Mouse (Mus musculus): ENCODE measurements around the gene Lta. TPM values are rescaled to one million over a fixed set of nuclear protein-coding genes. Genes with fewer than 3 reads are reported as not detected.

Lta gene
- 6.6 and 9.9 TPM in 2 replicates for total RNA-seq (2017)

DNA sequence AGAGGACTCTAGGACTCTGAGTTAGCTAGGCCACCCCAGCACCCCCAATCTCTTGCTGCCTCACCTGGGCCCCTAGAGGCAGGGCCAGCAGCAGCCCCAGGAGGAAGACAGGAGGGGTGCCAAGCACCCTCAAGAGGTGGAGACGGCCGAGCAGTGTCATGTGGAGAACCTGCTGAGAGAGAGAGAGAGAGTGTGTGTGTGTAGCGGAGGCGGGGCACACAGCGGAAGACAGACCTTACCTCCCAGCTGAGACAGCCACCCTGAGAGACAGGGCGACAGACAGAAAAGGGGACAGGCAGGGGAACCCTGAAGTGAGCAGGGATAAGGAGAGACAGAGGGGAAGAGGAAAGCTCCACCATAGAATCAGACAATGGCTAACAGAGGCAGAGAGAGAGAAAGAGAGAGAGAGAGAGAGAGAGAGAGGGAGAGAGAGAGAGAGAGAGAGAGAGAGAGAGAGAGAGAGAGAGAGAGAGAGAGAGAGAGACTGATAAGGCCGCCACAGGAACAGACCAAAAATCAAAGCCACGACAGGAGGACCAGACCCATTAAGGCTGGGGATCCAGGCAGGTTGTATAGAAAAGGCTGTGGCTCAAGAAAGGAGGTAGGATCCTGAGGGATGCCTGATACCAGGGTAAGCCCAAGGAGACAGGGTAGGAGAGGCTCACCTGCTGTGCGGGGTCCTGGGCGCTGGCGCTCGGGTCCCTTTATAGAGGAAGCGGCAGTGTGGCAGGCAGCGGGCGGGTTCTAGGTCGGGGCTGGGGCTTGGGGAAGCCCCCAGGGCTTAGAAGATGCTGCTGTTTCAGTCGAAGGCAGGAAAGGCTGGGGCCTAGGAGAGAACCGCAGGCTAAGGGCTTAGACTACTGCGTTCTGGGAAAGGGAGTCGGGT, at the start of gene Lta:
Gene Lta, minus strand, starts transcription at position 858 of the 886 bp plus-strand sequence.
- ATAC-seq (ENCODE audit: extremely low read depth, insufficient number of reproducible peaks, low FRiP score, poor library complexity, severe bottlenecking) = peak; percentile 64

DNA sequence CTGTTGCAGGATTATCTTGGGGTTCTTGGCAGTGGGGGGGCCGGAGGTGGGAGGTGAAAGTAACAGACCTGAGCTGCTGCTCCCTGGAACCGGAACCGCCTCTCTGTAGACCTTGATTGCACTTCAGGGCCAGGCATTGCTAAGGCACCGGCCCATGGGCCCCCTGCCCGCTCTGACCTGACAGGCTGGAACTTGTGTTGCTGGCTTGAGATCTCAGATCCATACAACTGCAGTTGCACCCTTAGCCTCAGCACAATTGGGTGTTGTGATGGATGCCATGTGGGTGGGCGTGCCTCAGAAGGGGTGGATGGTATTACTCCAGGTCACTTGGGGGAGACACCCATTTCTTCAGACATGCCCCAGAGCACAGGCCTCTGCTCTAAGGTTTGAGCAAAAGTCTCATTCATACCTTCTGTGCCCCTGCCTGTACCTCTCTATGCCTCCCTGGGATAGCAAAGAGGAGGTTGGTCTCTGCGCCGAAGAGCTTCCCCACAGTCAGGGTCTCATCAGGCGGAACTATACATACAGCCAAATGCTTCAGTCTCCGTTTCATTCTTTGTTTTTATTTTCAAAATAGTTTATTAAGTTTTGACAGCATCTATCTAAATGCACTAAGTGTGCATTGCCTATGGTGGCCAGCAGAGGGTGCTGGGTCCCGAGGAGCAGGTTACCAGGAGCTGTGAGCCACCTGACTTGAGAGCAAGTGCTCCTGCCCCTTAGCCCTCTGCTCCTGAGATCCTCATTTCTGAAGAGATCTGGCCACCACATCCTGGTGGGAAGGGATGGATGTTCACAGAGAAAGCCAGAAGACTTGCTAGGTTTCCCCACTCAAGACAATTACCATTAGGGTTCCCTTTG, 49.3 kb upstream of the Lta start:
- ATAC-seq (ENCODE audit: extremely low read depth, insufficient number of reproducible peaks, low FRiP score, poor library complexity, severe bottlenecking) = peak; percentile 34; the same call in 1 of the 2 replicates

DNA sequence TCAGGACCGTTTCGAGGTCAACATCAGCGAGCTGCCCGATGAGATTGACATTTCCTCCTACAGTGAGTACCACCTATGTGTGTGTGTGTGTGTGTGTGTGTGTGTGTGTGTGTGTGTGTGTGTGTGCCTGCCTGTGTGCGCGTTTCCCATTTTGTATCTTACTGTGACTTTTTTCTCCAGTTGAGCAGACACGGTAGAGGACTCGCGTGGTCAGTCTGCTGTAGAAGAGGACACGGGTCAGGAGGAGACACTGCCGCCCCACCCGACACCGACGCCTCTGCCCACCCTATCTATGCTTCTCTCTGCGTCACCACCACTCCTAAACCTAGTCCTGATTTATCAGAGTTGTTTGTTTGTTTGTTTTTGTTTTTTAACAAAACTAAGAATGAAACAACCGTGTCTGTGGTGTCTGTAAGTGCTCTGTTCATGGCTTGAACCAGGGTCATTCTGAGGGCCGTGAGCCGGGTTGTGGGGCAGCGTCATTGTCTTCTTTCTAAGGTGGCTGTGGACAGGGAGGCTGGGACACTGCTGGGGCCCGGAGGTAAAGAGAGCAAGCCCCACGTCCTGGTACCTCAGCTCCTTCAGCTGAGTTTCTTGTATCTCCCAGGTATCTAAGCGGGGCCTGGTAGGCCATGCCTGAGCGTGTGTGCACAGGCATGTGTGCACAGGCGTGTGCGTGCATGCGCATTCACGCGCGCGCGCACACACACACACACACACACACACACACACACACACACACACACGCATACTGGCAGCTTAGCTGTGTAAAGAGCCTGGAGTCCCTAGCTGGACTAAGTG, 48.3 kb upstream of the Lta start:
- ATAC-seq (ENCODE audit: extremely low read depth, insufficient number of reproducible peaks, low FRiP score, poor library complexity, severe bottlenecking) = no peak

DNA sequence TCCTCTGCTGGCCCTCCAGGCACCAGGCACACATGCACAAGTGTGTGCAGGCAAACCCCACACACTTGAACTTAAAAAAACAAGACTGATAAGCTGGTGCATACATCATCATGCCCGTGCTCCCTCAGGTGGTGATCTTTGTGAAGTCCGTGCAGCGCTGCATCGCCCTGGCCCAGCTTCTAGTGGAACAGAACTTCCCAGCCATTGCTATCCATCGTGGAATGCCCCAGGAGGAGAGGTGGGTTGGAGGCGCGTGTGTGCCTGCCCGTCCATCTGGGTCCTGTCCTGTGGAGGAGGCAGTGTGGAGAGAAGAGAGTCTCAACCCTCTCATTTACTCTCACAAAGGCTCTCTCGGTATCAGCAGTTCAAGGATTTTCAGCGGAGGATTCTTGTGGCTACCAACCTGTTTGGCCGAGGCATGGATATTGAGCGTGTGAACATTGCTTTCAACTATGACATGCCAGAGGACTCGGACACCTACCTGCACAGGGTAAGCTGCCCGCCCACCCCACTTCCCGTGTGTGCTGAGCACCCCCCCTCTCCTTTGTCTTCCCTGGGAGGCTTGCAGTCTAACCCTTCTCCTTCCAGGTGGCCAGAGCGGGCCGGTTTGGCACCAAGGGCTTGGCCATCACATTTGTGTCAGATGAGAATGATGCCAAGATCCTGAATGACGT, 47.6 kb upstream of the Lta start:
- no peak for ATAC-seq (ENCODE audit: extremely low read depth, insufficient number of reproducible peaks, low FRiP score, poor library complexity, severe bottlenecking)

DNA sequence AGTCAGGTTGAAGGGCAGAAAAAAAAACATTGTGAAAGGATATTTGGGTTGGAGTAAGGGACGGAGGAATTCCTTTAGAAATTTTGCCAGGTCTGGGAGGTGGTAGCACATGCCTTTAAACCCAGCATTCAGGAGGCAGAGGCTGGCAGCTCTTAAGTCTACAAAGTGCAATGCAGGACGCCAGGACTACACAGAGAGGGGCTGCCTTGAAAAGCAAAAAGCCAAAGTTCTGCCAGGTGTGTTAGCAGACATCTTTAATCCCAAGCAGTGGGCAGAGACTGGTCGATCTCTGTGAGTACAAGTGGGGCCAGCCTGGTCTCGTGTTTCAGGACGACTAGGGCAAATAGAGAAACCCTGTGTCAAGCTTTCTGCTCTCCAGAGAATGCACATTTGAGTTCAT, 46.8 kb upstream of the Lta start:
- no peak for ATAC-seq (ENCODE audit: extremely low read depth, insufficient number of reproducible peaks, low FRiP score, poor library complexity, severe bottlenecking)

DNA sequence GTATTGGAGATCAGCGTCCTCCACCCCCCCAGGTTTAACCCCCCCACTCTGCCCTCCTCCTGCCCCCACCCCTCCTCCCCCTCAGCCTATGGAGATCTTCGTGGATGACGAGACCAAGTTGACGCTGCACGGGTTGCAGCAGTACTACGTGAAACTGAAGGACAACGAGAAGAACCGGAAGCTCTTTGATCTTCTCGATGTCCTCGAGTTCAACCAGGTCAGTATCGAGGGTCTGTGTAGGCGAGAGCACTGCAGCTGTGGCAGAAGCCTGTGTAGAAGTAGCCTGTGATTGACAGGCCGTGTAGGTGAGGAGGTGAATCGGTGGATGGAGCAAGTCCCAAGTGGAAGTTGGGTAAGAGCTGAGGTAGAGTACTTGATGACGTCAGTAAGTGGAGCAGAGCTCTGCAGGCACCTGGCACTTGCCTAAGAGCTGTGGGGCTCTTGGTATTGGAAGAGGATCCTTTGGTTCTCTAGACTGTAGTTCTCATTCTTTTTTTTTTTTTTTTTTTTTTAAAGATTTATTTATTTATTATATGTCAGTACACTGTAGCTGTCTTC, 46.1 kb upstream of the Lta start:
- ATAC-seq (ENCODE audit: extremely low read depth, insufficient number of reproducible peaks, low FRiP score, poor library complexity, severe bottlenecking) = peak; percentile 85

DNA sequence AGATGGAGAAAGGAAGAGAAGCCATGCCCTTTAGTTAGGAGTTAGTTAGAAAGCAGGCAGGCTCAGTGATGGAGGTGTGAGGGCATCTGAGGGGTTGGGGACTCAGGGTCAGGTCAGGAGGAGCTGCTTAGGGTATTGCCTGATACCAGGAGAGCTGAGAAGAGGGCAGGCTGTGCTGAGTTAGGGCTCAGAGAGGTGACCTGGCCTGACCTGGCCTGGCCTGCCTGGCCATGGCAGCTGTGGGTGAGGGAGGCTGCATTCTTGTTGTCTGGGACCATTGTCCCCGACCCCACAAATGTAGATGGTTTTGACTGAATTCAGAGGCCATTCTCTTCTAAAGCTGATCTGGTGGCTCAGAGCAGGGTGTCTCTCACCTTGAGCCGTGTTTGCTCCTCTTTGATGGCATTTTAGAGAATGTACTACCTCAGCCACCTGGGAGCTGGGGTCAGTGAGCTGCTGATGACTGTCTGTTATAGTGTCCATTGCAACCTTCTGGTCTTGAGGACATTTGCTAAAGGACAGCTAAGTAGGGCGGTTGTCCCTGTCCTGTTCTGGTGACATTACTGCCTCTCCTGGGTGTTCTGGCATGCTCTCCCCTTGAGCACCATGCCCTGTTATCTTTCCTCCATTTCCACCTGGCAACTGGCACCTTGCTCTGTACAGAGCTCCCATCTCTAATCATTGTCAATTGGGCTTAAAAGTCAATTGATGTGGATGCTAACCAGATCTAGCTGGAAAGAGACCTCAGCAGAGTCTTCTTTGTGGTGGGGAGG, 45.4 kb upstream of the Lta start:
- no peak for ATAC-seq (ENCODE audit: extremely low read depth, insufficient number of reproducible peaks, low FRiP score, poor library complexity, severe bottlenecking)

DNA sequence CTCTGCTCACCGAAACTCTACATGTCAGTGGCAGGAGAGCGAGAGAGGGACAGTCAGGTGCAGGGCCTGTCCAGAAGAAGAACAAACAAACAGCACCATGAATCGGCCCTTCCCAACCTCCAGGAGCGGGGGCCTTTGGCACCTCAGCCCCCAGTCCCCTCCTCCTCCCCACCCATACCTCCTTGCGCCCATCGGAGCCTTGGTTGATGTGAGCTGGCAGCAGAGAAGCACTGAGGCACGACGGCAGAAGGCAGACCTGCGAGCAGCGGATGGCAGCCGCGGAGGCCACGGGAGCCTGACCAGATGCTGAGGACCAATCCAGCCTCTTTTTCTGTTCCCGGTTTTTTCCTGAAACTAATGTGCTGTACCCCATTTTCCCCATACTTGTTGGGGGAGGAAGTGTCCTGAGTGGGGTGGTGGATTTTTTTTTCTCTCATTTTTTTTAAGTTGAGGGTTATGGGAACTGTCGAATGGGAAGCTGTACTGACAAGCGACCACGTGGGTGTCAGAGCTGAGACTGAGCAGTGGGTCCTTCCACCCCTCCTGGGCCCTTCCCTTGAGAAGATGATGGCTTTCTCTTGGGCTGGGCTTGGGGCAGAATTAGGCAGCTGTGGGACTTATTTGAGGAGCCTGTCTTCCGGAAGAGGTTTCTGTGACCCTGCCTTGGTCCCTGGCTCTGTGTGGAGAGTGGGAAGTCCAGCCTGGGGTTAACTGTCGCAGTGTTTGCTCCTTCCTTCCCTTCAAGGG, 44.5 kb upstream of the Lta start:
- ATAC-seq (ENCODE audit: extremely low read depth, insufficient number of reproducible peaks, low FRiP score, poor library complexity, severe bottlenecking) = no peak

DNA sequence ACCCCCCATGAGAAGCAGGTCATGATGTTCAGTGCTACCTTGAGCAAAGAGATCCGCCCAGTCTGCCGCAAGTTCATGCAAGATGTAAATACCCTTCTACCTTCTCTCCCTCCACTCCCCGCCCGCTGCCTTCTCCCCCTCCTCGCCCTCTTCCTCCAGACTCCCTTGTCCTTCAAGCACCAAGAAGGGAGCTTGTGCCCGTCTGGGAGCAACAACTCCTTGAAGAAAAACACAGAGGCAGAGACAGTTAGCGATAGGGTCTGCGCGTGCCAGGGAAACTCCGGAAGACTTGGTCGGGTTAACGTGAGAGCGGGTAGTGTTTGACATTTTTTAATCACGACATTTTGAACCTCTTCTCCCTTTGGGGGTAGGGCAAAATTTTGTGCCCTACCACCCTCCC, 43.8 kb upstream of the Lta start:
- no peak for ATAC-seq (ENCODE audit: extremely low read depth, insufficient number of reproducible peaks, low FRiP score, poor library complexity, severe bottlenecking)

DNA sequence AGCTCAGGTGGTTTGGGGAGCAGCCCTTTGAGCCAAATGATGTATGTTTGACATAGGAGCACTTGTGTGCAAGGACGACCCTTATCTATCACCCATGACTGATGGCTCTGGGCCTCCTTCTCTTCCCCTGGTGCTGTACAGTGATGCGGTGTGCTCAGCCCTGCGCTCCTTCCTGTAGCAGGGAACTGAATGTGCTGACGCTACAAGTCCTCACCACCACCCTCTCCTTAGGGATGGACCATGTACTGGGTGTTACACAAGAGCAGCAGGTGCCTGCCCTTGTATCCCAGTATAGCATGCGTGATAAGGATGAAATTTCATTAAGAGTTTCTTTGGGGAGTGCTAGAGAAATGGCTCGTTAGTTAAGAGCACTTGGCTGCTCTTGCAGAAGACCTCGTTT, 42.0 kb upstream of the Lta start:
- no peak for ATAC-seq (ENCODE audit: extremely low read depth, insufficient number of reproducible peaks, low FRiP score, poor library complexity, severe bottlenecking)

DNA sequence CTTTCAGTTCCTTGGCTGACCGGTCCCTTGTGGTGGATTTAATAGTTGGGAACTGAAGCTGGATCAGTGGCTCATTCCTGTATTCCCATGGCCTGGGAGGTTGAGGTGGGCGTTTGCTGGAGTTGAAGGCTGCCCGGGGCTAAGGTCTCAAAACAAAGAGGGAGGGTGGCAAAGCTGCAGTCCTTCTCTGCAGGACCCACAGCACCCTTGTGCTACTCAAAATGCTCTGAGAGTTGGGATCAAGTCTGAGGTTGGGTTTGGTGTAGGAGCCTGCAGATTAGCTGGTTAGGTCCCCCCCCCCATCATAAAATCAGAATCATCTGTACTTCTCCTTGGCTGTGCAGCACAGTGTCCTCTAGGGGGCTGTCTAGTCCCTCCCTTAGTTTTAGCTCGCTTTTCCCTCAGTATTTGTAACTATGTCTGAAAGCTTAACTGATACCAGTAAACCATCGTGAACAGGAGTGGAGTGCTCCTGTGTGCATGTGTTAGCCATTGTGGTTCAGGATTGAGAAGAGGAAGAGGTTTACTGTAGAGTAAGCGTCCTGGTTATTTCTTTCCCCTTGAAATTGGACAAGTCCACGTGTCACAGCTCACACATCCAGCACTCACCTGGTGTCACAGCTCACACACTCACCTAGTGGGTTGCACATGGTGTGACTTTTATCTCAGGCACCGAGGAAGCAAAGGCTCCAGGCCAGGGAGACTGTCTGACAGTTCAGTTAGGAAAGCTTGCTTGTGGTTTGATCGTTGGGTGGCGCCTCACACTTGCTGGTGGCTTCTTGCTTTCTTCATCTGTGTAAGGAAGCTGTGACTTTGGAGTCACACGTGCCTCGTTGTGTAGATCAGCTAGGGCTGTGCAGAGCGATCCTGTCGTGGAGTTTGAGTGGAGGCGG, 40.8 kb upstream of the Lta start:
- peak; percentile 28; the same call in 1 of the 2 replicates for ATAC-seq (ENCODE audit: extremely low read depth, insufficient number of reproducible peaks, low FRiP score, poor library complexity, severe bottlenecking)

DNA sequence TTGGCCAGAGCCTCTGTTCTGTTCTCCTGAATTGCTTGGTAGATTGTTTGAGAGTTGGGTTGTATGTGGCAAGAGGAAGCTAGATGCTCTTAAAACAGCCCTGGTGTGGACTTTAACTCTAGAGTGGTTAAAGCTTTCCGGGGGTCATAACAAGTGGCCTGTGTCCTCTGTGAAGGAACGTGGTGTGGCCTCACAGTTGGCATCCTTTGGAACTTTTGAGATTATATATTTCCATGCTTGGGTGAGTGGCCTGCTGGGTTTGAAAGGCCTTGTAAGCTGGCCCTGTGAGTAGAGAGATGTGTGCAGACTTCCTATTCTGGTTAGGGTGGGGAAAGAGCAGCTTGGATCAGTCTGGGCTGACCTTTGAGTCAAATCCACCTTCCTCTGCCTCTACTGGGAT, 39.8 kb upstream of the Lta start:
- no peak for ATAC-seq (ENCODE audit: extremely low read depth, insufficient number of reproducible peaks, low FRiP score, poor library complexity, severe bottlenecking)

DNA sequence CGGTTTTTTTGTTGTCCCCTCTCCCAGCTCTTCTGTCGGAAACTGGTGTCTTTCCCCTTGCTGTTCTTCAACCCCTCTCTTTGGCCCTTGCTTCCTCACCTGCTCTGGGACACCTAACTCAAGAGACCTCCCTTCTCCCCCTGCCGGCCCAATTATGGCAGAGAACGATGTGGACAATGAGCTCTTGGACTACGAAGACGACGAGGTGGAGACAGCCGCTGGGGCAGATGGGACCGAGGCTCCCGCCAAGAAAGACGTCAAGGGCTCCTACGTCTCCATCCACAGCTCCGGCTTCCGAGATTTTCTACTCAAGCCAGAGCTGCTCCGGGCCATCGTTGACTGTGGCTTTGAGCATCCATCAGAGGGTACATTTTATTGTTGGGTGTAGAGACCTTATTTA, 37.9 kb upstream of the Lta start:
- no peak for ATAC-seq (ENCODE audit: extremely low read depth, insufficient number of reproducible peaks, low FRiP score, poor library complexity, severe bottlenecking)

DNA sequence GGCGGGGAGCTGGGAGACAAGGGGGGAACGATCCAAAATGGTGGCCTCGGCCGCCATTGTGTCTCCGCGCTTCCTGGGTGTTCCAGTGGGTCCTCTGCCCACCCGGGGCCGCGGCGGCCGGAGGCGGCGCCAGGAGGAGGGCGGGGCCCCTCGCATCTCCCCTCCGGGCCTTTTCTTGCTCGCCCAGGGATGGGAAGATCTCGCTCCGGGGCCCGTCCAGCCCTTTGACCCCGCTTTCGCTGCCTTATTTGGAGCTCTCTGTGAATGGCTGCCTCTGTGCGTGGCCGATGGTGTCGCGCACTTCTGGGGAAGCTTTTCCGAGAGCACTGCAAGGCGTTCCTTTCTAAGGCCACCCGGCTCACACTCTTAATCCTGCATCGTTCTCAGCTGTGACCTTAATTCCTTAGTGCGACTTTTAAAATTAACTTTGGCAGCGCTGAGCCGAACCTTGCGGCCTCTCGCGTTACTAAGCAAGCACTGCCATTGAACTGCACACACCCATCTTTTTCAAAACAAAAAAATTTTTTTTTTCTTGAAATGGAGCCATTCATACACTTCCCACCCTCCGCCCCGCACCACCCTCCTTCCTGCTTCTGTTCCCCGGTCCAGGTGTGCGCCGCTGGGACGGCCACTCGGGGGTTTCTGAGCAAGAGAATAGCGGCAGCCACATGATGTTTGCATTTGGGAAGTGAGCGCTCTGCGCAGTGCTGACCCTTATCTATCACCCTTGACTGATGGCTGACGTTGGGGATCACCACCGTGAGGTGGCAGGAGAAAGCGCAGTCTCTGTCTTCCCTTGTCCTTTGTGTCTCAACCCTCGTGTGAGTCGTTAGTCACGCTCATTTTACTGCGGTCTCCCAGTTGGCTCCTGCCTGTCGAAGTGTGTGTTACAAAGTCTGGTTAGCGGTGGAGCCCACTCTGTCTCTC, 37.1 kb upstream of the Lta start:
- peak; percentile 43 for ATAC-seq (ENCODE audit: extremely low read depth, insufficient number of reproducible peaks, low FRiP score, poor library complexity, severe bottlenecking)
